Mouse (Mus musculus) B cell, adult 62 days (primary cell): Measurements from ENCODE around the gene Clec4e. TPM values are rescaled to one million over a fixed set of nuclear protein-coding genes. Genes with fewer than 3 reads are reported as not detected.

Experiments used
- total RNA-seq: library from RNA; stranded (reverse); gene quantifications from 4 replicates; pipeline ENCODE4 v1.2.4, GENCODE M21; 2023

Clec4e gene
- total RNA-seq, result 0.73 TPM in 1 of 4 replicates, not detected in the others

DNA sequence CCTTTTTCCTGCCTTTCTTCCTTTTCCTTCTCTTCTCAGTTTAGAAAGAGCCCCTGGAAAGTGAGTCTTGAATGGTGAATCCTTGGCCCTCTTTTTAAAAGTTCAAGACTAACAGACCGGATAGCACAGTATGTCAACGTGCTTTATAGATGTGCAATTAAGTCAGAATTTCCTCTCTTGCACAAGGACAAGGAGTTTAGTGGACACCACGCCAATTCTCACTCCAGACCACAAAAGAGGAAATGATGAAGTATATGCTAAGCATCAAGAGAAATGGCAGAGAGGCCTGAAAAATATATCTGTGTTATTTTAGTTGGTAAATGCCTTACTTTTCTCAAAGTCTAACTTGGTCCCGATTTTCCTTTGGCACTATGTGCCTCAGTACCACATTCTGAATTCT lies at the start of gene Clec4e:
Gene Clec4e, minus strand, starts transcription at position 118 of the 400 bp plus-strand sequence.

DNA sequence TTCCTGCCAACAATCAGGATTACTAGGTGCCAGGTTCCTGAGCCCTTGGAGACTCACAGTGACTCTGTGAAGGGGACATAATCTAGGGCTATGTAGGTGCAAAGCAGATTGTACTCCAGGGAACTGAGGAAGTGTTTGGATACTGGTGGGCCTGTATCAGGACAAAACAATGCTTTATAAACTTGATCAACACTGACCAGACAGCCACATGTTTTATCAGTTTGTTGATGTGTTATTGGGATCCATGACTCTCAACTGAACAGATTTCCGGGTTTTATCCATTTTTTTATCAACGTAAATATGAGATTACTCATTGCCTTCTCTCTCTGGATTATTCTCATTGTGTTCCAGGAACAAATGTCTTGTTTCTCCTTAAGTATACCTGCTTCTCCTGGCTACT lies 18.4 kb upstream of the Clec4e start, which contains the start of gene Vmn2r19:
Gene Vmn2r19, plus strand, starts transcription at position 301 of the 400 bp plus-strand sequence.

DNA sequence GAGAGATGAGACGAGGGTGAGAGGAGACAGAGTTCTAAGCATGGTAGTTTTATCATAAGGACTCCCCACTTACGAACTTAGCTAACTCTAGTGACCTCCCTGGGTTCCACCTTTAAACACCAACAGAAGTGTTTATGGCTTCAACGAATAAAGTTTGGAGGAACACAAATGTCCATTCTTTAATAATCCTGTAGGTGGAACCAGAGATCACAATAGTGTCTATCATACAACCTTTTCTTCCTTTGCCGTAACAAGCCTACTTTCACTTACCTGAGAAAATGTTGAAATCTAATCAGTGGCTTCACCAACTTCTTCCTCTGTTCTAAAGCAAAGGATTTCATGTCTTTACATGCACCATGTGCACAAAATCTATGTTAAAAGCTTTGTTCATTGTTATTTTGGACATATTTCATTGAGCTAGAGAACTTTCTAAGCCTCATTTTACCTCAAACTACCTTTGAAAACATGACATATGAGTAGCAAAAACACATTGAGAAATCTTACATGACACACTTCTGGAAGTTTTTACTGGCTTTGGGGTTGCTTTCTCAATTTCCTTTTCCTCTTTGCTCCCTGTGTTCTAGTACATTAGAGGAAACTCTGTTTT lies 28.0 kb downstream of the Clec4e start, which contains the start of gene Clec4d:
Gene Clec4d, plus strand, starts transcription at position 557 of the 607 bp plus-strand sequence.

Other genes starting within 250 kb of the Clec4e start
- not detected in 4 replicates for gene Clec4b1, start 239.9 kb downstream of the Clec4e start, total RNA-seq
- 1.5 to 3.7 TPM (median 1.9 TPM) in 4 replicates for gene Clec4a2, start 183.4 kb downstream of the Clec4e start, total RNA-seq
- not detected in 4 replicates for gene Clec4b2, start 117.0 kb downstream of the Clec4e start, total RNA-seq
- gene Clec4n, start 60.0 kb downstream of the Clec4e start, total RNA-seq, result 0.72 to 1.3 TPM in 2 of 4 replicates, not detected in the others
- not detected in 4 replicates for gene Clec4d, start 27.8 kb downstream of the Clec4e start, total RNA-seq
- not detected in 4 replicates for gene Vmn2r19, start 18.5 kb upstream of the Clec4e start, total RNA-seq
- not detected in 4 replicates for gene Vmn2r20, start 128.2 kb upstream of the Clec4e start, total RNA-seq
- gene Vmn2r21, start 243.5 kb upstream of the Clec4e start, total RNA-seq, result not detected in 4 replicates